Mouse (Mus musculus) forebrain, embryonic 15.5 days (tissue): ENCODE data around the gene Kdsr. TPM values are rescaled to one million over a fixed set of nuclear protein-coding genes. Genes with fewer than 3 reads are reported as not detected.

ENCODE experiments used
- ATAC-seq: fragments of 200-750 bp; cut with Nextera tagmentation; replicated peaks from 2 replicates; pipeline ENCODE4 v1.8.0; 2017; ENCODE audit warnings: mild to moderate bottlenecking, moderate TSS enrichment, moderate library complexity
- H3K27ac ChIP-seq: fragments of 300-500 bp; sonication (generic); replicated peaks from 2 replicates; pipeline ENCODE4 v1.5.1; 2015; ENCODE audit warnings: mild to moderate bottlenecking, inconsistent platforms
- H3K27me3 ChIP-seq: fragments of 300-500 bp; sonication (generic); 2 replicates; pipeline ENCODE4 v1.6.1; 2015; ENCODE audit warnings: inconsistent platforms
- H3K36me3 ChIP-seq: fragments of 300-500 bp; sonication (generic); 2 replicates; pipeline ENCODE4 v1.6.1; 2015; ENCODE audit warnings: mild to moderate bottlenecking, inconsistent platforms
- H3K4me1 ChIP-seq: fragments of 300-500 bp; sonication (generic); 2 replicates; pipeline ENCODE4 v1.6.1; 2015; ENCODE audit warnings: inconsistent platforms
- H3K4me2 ChIP-seq: fragments of 300-500 bp; sonication (generic); replicated peaks from 2 replicates; pipeline ENCODE4 v1.6.1; 2015; ENCODE audit warnings: mild to moderate bottlenecking, inconsistent platforms
- H3K4me3 ChIP-seq: fragments of 300-500 bp; sonication (generic); 2 replicates; pipeline ENCODE4 v1.5.1; 2015; ENCODE audit warnings: mild to moderate bottlenecking, inconsistent platforms
- H3K9ac ChIP-seq: fragments of 300-500 bp; sonication (generic); replicated peaks from 2 replicates; pipeline ENCODE4 v1.6.1; 2015; ENCODE audit warnings: mild to moderate bottlenecking, inconsistent platforms
- H3K9me3 ChIP-seq: fragments of 300-500 bp; sonication (generic); 2 replicates; pipeline ENCODE4 v1.6.1; 2016; ENCODE audit warnings: inconsistent platforms
- WGBS: fragments of 180-500 bp; shearing (Covaris S2); methylation state at CpG from one replicate; pipeline ENCODE4 v1.1.7; 2015; ENCODE audit warnings: mixed read lengths; 5-methylcytosine and 5-hydroxymethylcytosine counted together
- polyA plus RNA-seq: library from polyadenylated mRNA; unstranded; fragments of >200 nt; fragmentation: Nextera tagmentation; extraction: Ambion mirVana; gene quantifications from 2 replicates; pipeline ENCODE4 v1.2.1, GENCODE M21; 2015

Gene Kdsr
- polyA plus RNA-seq, 1 experiment from 2014 or later = 13.0 TPM

- H3K4me1 ChIP-seq = peaks cover 48% of the 10 kb centered on the region
- ATAC-seq = no peak
- no peak overlapping the region for H3K4me3 ChIP-seq
- H3K9ac ChIP-seq = no peak overlapping the region
- H3K27ac ChIP-seq = peak overlapping the region; percentile 27
- H3K4me2 ChIP-seq = no peak overlapping the region
- no peaks in the 10 kb centered on the region for H3K27me3 ChIP-seq
- H3K9me3 ChIP-seq = no peaks in the 10 kb centered on the region
- no peaks in the 10 kb centered on the region for H3K36me3 ChIP-seq
- 33% methylated on average over 6 of the region's 6 CpGs for WGBS
These were observed 52.3 kb downstream of the Kdsr start for GRCm38 (mm10) chr1:106707036-106707880.

DNA sequence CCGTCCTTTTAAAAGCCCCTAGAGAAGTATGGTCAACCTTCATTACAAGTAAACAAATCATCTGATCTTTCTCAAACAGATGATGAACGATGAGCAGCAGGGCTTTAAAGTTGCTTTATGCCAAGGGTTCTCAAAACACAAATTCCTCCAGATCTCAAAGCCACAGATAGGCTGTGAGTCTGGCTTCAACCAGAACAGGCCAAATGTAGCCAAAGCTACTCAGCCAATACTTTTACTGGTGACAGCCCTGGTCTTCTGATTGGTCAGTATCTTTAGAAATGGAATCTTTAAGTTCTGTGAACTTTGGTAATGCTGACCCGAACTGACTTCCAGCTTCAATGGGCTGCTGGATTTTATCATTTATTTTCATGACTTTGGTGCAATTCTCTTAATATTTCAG is 56.3 kb downstream of the Kdsr start:
- H3K9me3 ChIP-seq = no peaks in the 10 kb centered on the region
- H3K27ac ChIP-seq = peak overlapping the region; percentile 62
- no peak overlapping the region for H3K9ac ChIP-seq
- H3K4me2 ChIP-seq = no peak overlapping the region
- peak; percentile 46 for ATAC-seq
- no peaks in the 10 kb centered on the region for H3K27me3 ChIP-seq
- H3K4me1 ChIP-seq = peaks cover 28% of the 10 kb centered on the region
- no peak overlapping the region for H3K4me3 ChIP-seq
- no peaks in the 10 kb centered on the region for H3K36me3 ChIP-seq
- 34% methylated on average over 3 of the region's 3 CpGs for WGBS

GRCm38 (mm10) chr1:106702471-106703175 is 56.9 kb downstream of the Kdsr start:
- no peaks in the 10 kb centered on the region for H3K27me3 ChIP-seq
- no peak overlapping the region for H3K4me3 ChIP-seq
- peak; percentile 90 for ATAC-seq
- H3K36me3 ChIP-seq = no peaks in the 10 kb centered on the region
- peaks cover 25% of the 10 kb centered on the region for H3K4me1 ChIP-seq
- H3K4me2 ChIP-seq = no peak overlapping the region
- no peaks in the 10 kb centered on the region for H3K9me3 ChIP-seq
- H3K9ac ChIP-seq = no peak overlapping the region
- 16% methylated on average over 4 of the region's 4 CpGs for WGBS
- H3K27ac ChIP-seq = peak overlapping the region; percentile 62

- Histone ChIP-seq H3K36me3 (no peaks in the 10 kb centered on the region), H3K4me1 (peaks cover 14% of the 10 kb centered on the region), H3K4me3 (no peak overlapping the region), H3K9ac (no peak overlapping the region), H3K9me3 (no peaks in the 10 kb centered on the region), H3K27me3 (no peaks in the 10 kb centered on the region), H3K27ac (no peak overlapping the region), H3K4me2 (no peak overlapping the region)
- 86% methylated on average over 9 of the region's 9 CpGs for WGBS
- ATAC-seq = no peak
These were observed 58.9 kb downstream of the Kdsr start for GRCm38 (mm10) chr1:106700520-106701114.

DNA sequence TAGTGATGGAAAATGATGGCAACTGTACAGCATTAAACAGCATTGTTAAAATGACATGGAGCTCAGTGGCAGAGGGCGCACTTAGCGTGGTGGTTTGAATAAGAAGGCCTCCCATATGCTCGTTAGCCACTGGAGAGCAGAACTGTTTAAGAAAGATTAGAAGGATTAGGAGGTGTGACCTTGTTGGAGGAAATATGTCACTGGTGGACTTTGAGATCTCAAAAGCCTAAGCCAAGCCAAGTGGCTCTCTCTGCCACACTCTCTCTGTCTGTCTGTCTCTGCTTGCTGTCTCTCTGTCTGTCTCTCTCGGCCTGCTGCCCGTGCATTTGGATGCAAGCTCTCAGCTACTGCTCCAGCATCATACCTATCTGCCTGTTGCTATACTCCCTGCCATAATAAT is 63.1 kb downstream of the Kdsr start:
- 59% methylated on average over 5 of the region's 5 CpGs for WGBS
- no peak overlapping the region for H3K9ac ChIP-seq
- no peak overlapping the region for H3K4me2 ChIP-seq
- no peak for ATAC-seq
- no peaks in the 10 kb centered on the region for H3K9me3 ChIP-seq
- no peaks in the 10 kb centered on the region for H3K36me3 ChIP-seq
- H3K4me1 ChIP-seq = 0 out of 2 replicates have a peak, but pooled peaks cover 4% of the 10 kb centered on the region
- H3K27ac ChIP-seq = no peak overlapping the region
- H3K27me3 ChIP-seq = no peaks in the 10 kb centered on the region
- H3K4me3 ChIP-seq = no peak overlapping the region

- no peak for ATAC-seq
- no peaks in the 10 kb centered on the region for H3K27me3 ChIP-seq
- H3K4me2 ChIP-seq = no peak overlapping the region
- no peak overlapping the region for H3K4me3 ChIP-seq
- no peak overlapping the region for H3K27ac ChIP-seq
- no peaks in the 10 kb centered on the region for H3K36me3 ChIP-seq
- H3K9ac ChIP-seq = no peak overlapping the region
- H3K4me1 ChIP-seq = peaks cover 12% of the 10 kb centered on the region; the same call in 1 of the 2 replicates
- H3K9me3 ChIP-seq = no peaks in the 10 kb centered on the region
- 83% methylated on average over 4 of the region's 4 CpGs for WGBS
These were observed 63.9 kb downstream of the Kdsr start for GRCm38 (mm10) chr1:106695649-106696048.

DNA sequence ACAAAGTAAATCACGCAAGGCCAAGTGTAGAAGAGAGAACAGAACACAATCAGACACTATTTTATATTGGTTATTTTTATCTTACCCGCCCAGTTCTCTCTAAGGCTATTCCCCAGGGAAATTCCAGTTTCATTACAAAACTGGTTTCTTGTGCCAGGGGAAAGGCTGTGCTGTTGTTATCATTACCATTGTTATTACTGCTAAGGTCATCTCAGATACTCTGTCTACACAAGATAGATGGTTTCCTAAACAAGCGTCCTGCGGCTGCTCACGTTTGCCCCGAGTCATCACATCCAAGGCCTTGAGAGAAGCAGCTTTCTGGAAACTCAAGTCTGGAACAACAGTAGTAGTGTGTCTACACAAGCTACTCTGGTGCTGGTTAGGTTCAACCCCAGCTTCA is 65.2 kb downstream of the Kdsr start:
- no peak overlapping the region for H3K4me2 ChIP-seq
- WGBS = 93% methylated on average over 6 of the region's 6 CpGs
- H3K9me3 ChIP-seq = no peaks in the 10 kb centered on the region
- H3K27ac ChIP-seq = no peak overlapping the region
- H3K4me3 ChIP-seq = no peak overlapping the region
- H3K36me3 ChIP-seq = no peaks in the 10 kb centered on the region
- H3K9ac ChIP-seq = no peak overlapping the region
- peaks cover 17% of the 10 kb centered on the region; the same call in 1 of the 2 replicates for H3K4me1 ChIP-seq
- ATAC-seq = no peak
- H3K27me3 ChIP-seq = no peaks in the 10 kb centered on the region

DNA sequence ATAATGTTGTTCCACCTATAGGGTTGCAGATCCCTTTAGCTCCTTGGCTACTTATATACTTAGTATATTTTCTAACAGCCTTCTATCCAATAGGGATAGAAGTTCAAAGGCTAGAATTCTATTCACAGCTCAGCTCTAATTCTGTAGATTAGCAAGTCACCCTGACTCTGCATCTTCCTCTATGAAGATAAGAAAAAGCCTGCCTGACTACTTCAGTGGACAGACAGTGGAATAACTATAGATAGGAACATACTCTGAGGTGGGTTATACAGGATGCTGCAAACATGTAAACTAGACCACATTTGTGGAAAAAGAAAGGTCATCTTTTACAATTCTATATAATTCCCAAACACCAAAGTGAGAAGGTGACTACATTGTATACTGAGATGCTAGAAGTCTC is 66.9 kb downstream of the Kdsr start:
- ATAC-seq = no peak
- H3K36me3 ChIP-seq = no peaks in the 10 kb centered on the region
- H3K9me3 ChIP-seq = no peaks in the 10 kb centered on the region
- no peak overlapping the region for H3K27ac ChIP-seq
- H3K4me2 ChIP-seq = no peak overlapping the region
- no peaks in the 10 kb centered on the region for H3K27me3 ChIP-seq
- H3K4me3 ChIP-seq = no peak overlapping the region
- peaks cover 17% of the 10 kb centered on the region; the same call in 1 of the 2 replicates for H3K4me1 ChIP-seq
- no peak overlapping the region for H3K9ac ChIP-seq

GRCm38 (mm10) chr1:106690887-106691286 is 68.6 kb downstream of the Kdsr start:
- no peak overlapping the region for H3K9ac ChIP-seq
- H3K4me2 ChIP-seq = no peak overlapping the region
- ATAC-seq = peak; percentile 85
- H3K4me1 ChIP-seq = peaks cover 17% of the 10 kb centered on the region; the same call in 1 of the 2 replicates
- no peaks in the 10 kb centered on the region for H3K27me3 ChIP-seq
- H3K9me3 ChIP-seq = no peaks in the 10 kb centered on the region
- H3K4me3 ChIP-seq = no peak overlapping the region
- H3K27ac ChIP-seq = peak overlapping the region; percentile 60
- WGBS = 52% methylated on average over 6 of the region's 6 CpGs
- H3K36me3 ChIP-seq = no peaks in the 10 kb centered on the region

- Histone ChIP-seq H3K36me3 (no peaks in the 10 kb centered on the region), H3K27ac (no peak overlapping the region), H3K9ac (no peak overlapping the region), H3K9me3 (no peaks in the 10 kb centered on the region), H3K4me3 (no peak overlapping the region), H3K4me2 (no peak overlapping the region), H3K4me1 (peaks cover 21% of the 10 kb centered on the region), H3K27me3 (no peaks in the 10 kb centered on the region)
- WGBS = 87% methylated on average over 5 of the region's 5 CpGs
- no peak for ATAC-seq
These were observed 71.4 kb downstream of the Kdsr start for GRCm38 (mm10) chr1:106688161-106688516.

DNA sequence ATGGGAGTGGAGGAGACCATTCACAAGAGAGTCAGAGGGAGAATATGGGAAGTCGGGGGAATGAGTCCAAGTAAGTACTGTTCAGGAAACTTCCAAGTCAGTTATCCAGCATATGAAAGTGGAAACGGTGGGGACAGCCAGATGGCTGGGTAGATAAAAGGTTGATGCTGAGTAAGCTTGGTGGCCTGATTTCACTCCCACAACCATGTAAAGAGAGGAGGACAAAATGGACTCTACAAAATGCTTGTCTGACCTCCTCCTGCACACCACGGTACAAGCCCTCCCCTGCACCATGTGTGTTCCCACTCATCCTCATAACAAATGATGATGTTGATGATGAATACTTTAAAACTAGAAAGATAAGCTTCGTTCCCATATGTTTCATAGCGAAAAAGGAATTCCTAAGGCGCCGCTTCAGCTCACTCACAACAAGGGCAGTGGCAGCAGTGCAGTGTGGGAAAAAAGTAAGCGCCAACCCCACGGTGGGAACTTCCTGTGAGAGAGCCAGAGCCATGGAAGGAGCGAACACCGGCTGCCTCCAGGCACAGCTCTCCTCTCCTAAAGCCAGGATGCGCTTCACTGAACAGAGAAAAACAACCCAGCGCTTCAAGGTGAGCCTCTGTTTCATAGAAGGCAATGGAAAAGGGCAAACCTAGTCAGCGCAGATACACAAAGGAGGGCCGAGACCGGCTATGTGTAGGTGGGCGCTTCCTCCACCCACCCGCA is 71.9 kb downstream of the Kdsr start:
- Histone ChIP-seq H3K9me3 (no peaks in the 10 kb centered on the region), H3K27me3 (no peaks in the 10 kb centered on the region), H3K4me1 (peaks cover 21% of the 10 kb centered on the region), H3K4me3 (no peak overlapping the region), H3K36me3 (no peaks in the 10 kb centered on the region), H3K9ac (no peak overlapping the region), H3K4me2 (no peak overlapping the region), H3K27ac (no peak overlapping the region)
- no peak for ATAC-seq
- 90% methylated on average over 18 of the region's 18 CpGs for WGBS

GRCm38 (mm10) chr1:106685702-106686101 is 73.8 kb downstream of the Kdsr start:
- 55% methylated on average over 2 of the region's 2 CpGs for WGBS
- no peak overlapping the region for H3K9ac ChIP-seq
- no peak for ATAC-seq
- no peak overlapping the region for H3K27ac ChIP-seq
- H3K9me3 ChIP-seq = no peaks in the 10 kb centered on the region
- H3K36me3 ChIP-seq = no peaks in the 10 kb centered on the region
- H3K4me3 ChIP-seq = no peak overlapping the region
- H3K4me2 ChIP-seq = no peak overlapping the region
- peaks cover 9% of the 10 kb centered on the region for H3K4me1 ChIP-seq
- H3K27me3 ChIP-seq = no peaks in the 10 kb centered on the region
